Mouse (Mus musculus): ENCODE data around the gene Plscr2.
"Not testable (repeated sequence)": the region's sequence is repeated elsewhere in the genome, so short reads cannot be mapped to it uniquely, and the experiment has no call there.

Gene Plscr2

DNA sequence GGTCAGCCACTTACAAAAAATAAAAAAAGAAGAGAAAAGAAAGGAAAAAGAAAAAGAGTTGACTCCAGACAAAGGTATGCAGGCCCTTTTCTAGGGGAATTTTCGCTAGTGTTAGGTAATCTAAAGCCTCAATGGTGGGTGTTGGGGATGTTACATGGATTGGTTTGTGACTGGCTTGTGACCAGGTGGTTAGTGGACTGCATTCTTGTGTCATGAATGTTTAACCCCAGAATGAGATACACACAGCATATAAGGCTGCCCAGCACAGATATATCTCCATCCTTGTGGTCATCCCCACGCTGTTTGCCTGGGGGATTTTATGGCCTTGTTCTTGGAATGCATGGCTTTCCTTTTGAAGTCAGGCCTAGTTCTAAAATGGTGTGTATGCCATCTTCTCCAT lies 2.1 kb upstream of the Plscr2 start:
- DNase-seq (ENCODE audit: low read depth, low spot score): no peak

GRCm38 (mm10) chr9:92273956-92274762 lies 1.2 kb upstream of the Plscr2 start:
- no peak for DNase-seq (ENCODE audit: low read depth, low spot score)

- DNase-seq (ENCODE audit: low read depth, low spot score): no peak
These were observed 958 bp downstream of the Plscr2 start for GRCm38 (mm10) chr9:92276360-92276759.

- no peak for DNase-seq (ENCODE audit: low read depth, low spot score)
These were observed 4.6 kb downstream of the Plscr2 start for GRCm38 (mm10) chr9:92280048-92280447.

DNA sequence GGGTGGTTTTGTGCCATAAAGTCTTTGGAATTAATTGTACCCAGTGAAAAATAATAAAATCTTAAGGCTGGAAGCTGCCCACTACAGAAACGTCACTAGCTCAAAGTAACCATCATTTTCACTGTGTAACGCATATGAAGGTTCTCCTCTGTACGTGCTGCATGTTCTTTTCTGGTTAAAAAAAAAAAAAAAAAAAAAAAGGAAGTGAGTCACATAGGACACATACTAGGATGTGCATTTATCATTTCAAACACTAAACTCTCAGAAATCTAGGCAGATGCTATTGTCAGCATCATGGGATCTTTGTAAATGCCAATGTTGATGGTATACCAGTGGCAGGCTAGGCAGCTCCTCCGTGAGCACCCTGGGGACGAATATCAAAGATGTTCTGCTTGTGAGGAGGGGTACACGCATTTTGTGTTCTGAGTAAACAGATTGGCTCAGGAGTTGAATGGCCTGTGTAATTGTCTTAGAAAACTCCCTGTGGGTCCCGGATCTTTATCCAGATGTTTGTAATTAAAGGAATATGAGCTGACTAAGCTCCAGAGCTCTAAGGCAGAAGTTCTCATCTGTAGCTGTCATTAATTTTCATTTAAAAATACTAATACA lies 7.3 kb downstream of the Plscr2 start:
- no peak for DNase-seq (ENCODE audit: low read depth, low spot score)

- DNase-seq (ENCODE audit: low read depth, low spot score): no peak
These were observed 14.3 kb downstream of the Plscr2 start for GRCm38 (mm10) chr9:92289675-92290074.

DNA sequence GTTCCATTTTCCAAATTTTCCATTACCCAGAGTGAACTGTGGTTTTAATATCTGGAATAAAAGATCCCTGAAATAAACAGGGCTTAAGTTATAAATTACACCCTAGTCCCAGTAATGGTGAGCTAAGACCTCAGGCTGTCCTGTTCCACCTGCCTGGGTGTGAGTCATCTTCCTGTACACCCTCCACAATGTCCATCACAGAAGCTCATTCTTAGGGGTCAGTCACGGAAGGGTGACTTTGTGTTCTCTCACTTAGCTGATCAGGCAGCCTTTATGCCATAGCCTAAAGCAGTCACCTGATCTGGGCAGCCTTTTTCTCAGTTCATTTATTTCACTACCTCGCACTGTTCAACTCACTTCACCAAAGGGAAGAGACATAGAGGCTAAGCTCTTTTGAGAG lies 16.8 kb downstream of the Plscr2 start:
- no peak for DNase-seq (ENCODE audit: low read depth, low spot score)

- no peak for DNase-seq (ENCODE audit: low read depth, low spot score)
These were observed 17.5 kb downstream of the Plscr2 start for GRCm38 (mm10) chr9:92292922-92293321.

- DNase-seq (ENCODE audit: low read depth, low spot score): no peak
These were observed 18.5 kb downstream of the Plscr2 start for GRCm38 (mm10) chr9:92293560-92294548.

DNA sequence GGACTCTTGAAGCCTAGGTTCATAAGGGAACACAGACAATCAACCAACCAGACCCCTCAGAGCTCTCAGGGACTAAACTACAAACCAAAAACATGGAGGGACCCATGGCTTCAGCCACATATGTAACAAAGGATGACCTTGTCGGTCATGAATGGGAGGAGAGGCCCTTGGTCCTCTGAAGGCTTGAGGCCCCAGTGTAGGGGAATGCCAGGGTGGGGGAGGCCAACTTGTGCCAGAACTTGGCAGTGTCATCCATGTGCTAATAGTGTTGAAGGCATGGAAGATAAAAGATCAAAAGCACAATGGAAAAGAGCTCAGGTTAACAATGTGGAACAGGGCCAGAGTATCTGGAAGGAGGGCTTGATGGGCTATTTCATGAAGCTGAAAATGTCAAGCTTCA lies 22.9 kb downstream of the Plscr2 start:
- DNase-seq (ENCODE audit: low read depth, low spot score): no peak

DNA sequence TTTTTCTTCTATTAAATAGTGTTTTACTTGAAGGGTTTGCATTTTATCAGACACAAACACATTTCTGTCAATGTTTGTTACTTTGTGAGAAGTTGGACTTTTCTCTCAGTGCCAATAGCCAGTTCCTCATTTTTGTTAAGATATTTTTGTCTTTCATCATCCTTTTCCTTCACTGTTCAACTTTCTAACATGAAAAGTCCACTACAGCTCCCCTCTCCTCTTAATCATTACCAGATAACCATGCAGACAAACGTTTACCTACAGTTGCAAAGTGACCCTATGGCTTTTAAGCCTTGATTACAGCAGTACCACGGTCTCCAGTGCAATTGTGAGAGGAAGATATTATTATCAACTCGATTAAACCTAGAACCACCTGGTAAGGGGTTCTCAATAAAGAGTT lies 25.8 kb downstream of the Plscr2 start:
- DNase-seq (ENCODE audit: low read depth, low spot score): no peak

DNA sequence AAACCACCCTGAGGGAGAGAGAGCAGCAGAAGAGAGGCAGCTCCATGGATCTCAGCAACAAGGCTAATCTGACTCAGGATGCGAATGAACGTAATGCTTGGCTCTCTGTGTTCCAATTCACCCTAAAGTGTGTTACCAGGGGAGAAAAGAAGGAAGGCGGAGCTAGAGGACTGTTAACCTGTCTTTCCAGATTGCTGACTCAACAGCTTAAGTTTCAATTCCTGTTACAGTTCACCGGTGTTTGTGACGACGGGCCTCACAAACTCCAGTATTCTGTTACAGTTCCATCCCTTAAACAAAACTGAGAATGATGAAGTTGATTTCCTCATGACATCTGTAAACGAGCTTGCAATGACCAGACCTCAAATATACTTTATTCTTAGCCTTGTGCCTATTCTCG lies 29.7 kb downstream of the Plscr2 start:
- no peak for DNase-seq (ENCODE audit: low read depth, low spot score)

DNA sequence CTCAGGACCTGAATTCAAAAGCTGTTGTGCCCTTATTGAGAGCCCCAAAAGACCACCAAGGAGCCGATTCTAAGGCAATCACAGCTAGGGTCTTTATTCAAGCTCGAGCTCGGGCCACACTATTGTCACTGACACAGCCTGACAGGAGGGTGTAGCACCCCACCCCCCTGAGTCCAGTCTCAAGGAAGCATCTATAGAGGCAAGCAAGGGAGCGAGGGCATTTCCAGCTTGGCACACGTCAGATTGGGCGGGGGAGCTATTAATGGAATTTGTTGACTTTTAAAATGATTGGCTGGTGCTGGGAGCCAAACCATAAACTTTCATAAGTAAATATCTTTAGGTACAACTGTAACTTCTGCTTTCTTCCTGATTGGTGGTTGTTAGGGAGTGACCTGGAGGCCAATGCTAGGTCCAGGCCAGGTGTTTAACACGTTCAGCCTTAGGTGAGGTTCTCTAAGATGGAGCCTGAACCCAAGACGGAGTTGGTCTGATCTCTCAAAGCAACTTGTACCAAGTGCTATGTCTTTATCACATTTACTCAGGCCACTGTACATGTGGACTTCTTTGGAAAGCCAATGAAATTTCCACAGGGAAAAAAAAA lies 30.3 kb downstream of the Plscr2 start:
- DNase-seq (ENCODE audit: low read depth, low spot score): no peak

DNA sequence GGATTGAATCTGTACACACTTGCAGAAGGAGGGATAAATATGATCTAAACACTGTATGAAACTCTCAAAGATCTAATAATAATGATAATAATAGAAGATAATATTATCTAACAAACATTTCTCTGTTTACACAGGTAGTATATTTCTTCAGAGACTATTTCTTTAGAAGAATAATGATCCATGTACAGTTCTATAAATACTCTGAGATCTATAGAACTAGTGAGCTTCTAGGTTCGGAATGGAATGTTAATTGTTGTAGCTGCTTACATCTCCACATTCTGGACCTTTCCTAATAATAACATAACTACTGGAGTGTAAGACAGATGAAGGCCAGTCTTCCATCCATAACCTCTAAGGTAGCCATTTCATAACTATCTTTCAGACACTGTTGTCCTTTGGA lies 33.7 kb downstream of the Plscr2 start, which contains the start of gene 1700057G04Rik:
Gene 1700057G04Rik, plus strand, starts transcription at position 301 of the 400 bp plus-strand sequence.
- no peak for DNase-seq (ENCODE audit: low read depth, low spot score)

GRCm38 (mm10) chr9:92316791-92317190 lies 41.4 kb downstream of the Plscr2 start:
- no peak for DNase-seq (ENCODE audit: low read depth, low spot score)

- DNase-seq (ENCODE audit: low read depth, low spot score): not testable (repeated sequence)
These were observed 50.5 kb downstream of the Plscr2 start for GRCm38 (mm10) chr9:92325936-92326335.

DNA sequence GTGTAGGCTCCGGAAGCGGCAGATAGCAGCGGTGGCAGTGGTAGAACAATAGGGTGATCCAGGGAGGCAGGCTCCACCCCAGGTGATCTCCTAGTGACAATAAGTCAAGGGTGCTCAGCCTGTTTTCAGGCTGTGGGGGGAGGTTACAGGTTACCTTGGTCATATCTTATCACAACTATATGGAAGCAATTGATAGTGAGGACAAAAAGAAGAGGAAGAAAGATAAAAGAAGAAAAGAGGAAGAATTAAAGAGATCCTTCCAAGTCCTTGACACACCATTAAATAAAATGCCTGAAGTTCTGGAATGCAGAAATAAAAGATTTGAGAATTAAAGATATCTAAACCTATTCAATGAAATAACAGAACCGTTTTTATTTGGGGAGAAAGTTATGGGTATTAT lies 51.4 kb downstream of the Plscr2 start:
- DNase-seq (ENCODE audit: low read depth, low spot score): no peak

- DNase-seq (ENCODE audit: low read depth, low spot score): no peak
These were observed 56.0 kb downstream of the Plscr2 start for GRCm38 (mm10) chr9:92331383-92331782.

- no peak for DNase-seq (ENCODE audit: low read depth, low spot score)
These were observed 59.4 kb downstream of the Plscr2 start for GRCm38 (mm10) chr9:92334845-92335244.

DNA sequence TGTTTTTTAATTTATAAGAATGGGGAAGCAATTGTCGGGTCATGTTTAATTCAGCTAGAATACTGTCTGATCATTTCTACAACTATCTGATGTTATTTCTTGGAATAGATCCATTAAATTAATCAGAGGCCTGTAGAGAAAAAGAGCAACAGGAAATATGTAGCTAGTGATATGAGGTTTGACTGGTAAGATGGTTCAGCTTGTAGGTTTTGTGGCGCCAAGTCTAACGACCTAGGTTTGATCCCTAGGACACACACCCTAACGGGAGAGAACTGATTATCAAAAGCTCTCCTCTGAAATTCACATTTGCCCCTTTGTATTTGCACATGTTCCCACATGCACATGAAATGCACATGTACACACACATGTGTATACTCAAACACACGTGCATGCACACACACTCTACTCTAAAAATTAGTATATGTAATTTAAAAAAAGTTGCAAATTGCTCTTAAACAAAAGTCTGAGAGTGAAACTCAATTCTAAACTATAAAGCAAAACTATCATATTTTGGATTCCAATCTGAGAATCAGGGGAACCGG lies 59.9 kb downstream of the Plscr2 start:
- DNase-seq (ENCODE audit: low read depth, low spot score): no peak

GRCm38 (mm10) chr9:92337063-92337462 lies 61.7 kb downstream of the Plscr2 start:
- DNase-seq (ENCODE audit: low read depth, low spot score): no peak
